Mouse (Mus musculus) kidney, postnatal 10 days (tissue): ENCODE measurements around the gene Otulin.
A peak's percentile ranks its signal among the peaks of the same experiment; 100 is the strongest.

Experiments
- DNase-seq: peaks from one replicate; pipeline ENCODE4 v3.0.0; 2021; ENCODE audit warnings: mixed read lengths

The Otulin gene

GRCm38 (mm10) chr15:27656626-27657025 is 26.1 kb upstream of the Otulin start:
- no peak for DNase-seq

DNA sequence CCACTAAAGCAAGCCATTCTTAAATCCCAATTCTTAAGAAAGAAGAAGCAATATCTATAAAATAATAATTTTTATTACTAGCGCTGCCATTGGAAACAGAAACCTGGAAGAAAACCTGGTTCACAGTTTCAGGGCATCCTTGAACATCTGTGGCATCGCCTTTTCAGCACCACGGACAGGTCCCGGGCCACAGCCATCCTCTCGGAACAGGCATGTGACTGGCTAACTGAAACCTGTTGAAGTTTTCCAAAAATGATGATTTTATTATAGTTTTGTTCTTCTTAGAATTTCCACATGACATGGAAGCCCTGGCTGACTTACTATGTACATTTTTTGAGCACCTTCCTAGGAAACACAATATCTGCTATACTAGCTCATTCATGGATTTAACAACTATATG is 24.5 kb upstream of the Otulin start:
- peak; percentile 81 for DNase-seq

DNA sequence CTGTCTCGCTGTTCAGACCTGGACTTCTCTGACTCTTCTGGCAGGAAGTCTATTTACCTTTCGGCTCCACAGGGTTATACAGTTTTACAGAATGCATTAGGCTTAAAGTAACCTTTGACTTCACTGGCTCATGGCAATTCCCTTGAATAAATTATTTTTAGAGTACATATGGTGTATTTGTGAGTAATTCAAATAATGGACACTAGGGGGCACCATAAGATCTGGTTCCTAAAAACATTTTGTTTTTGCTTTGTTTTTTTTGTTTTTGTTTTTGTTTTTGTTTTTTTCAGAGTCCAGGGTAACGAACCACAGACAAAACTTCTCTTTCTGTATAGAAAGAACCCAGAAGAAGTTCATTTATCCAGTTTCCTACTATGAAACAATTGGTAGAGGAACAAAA is 17.2 kb upstream of the Otulin start:
- no peak for DNase-seq

GRCm38 (mm10) chr15:27646665-27647064 is 16.2 kb upstream of the Otulin start:
- no peak for DNase-seq

- no peak for DNase-seq
Observed at GRCm38 (mm10) chr15:27645250-27645649, 14.8 kb upstream of the Otulin start.

GRCm38 (mm10) chr15:27642895-27643294 is 12.4 kb upstream of the Otulin start:
- peak; percentile 54 for DNase-seq

GRCm38 (mm10) chr15:27641171-27641570 is 10.7 kb upstream of the Otulin start:
- DNase-seq: no peak

DNA sequence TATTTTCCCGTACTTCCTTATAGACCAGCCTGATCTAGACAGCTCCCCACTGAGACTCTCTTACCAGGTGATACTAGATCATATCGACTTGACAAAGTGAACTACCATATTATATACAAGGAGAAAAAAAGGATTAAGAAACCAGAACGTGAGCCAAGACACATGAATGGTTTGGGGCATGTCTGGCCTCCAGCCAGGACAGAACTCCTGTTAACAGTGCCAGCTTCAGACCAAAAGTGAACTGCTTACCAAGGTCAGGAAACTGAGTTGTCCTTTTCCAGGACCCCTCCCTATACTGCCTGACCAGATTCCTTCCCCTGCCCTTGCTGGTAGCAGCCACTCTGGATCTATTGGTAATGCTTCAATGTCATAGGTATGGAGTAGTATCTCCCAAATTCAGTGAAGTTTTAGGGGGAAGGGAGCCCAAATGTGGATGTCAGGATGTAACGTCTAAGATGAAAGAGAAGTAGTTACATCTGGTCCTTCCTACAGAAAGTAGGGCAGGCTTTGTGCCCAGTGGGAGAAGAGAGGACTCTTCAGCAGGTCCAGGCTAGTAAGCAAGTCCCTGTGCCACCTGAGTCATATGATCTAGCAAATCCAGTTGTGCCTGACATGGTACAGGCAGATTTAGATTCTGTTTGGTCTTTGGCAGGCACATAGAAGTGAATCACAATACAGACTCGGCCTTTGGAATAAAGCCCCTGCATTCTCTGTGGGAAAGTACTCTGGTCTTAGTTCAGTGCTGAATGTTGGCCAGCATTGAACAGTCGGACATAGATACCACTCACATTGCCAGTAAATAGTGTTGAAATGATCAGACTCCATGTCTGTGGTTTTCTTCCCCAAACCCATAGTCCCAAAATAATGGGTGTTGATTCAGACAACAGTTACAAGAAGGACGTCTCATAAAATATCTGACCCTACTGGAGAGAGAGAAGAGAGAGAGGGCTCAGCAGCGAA is 3.7 kb upstream of the Otulin start:
- peak; percentile 34 for DNase-seq

- peak; percentile 55 for DNase-seq
Observed at GRCm38 (mm10) chr15:27629800-27630600, 493 bp downstream of the Otulin start.

DNA sequence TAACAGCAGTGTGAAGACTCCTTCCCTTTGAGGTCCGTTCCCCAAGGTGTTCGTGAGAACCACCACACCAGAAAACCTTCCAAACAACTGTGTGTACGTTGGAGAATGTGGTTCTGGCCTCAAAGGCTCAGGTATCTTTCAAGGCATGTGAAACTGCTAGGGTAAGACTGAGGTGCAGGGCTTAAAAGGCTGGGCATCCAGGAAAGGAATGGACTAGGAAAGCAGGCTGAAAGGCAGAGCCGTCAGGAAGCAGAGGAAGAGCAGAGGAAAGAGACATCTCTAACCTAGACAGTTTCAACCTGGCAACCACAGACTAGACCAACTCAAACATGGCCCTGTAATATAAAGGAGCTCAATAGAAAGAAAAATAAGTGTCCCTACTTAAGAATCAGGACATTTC is 1.4 kb downstream of the Otulin start:
- no peak for DNase-seq

DNA sequence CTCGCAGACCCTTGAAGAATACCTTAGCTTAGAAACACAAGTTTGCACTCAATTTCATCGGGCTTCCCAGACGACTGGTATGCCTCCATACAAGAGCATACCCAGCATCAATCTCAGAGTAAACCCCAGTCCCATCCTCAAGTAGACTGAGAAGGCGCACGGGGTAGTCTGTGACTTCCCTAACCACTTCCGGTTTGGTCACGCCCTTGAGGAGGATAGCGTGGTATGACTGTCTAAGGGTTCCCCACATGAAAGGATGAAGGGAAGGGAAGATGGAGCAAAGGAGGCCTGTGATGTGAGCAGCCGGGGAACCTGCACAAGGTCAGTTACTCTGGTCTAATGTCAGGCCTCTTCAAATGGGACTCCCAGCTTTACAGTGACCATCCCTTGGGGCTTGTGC is 2.7 kb downstream of the Otulin start:
- DNase-seq: no peak

- no peak for DNase-seq
Observed at GRCm38 (mm10) chr15:27626314-27626713, 4.2 kb downstream of the Otulin start.

DNA sequence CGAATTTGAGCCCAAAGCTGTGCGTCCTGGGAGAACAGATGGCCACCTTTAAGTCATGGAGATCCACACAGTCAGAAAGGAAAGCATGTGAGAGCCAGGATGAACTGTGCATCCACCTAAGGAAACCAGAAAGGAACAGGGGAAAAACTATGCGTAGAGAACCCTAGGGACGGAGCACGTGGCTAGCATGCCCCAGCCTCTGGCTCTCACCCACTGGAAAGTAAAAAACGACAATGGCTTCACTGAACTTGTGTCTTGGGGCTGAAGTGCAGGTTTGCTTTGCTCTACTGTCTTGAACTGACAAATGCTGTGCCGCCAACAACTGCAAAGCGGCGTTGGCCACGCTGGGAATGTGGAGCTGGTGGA is 4.6 kb downstream of the Otulin start:
- DNase-seq: no peak

DNA sequence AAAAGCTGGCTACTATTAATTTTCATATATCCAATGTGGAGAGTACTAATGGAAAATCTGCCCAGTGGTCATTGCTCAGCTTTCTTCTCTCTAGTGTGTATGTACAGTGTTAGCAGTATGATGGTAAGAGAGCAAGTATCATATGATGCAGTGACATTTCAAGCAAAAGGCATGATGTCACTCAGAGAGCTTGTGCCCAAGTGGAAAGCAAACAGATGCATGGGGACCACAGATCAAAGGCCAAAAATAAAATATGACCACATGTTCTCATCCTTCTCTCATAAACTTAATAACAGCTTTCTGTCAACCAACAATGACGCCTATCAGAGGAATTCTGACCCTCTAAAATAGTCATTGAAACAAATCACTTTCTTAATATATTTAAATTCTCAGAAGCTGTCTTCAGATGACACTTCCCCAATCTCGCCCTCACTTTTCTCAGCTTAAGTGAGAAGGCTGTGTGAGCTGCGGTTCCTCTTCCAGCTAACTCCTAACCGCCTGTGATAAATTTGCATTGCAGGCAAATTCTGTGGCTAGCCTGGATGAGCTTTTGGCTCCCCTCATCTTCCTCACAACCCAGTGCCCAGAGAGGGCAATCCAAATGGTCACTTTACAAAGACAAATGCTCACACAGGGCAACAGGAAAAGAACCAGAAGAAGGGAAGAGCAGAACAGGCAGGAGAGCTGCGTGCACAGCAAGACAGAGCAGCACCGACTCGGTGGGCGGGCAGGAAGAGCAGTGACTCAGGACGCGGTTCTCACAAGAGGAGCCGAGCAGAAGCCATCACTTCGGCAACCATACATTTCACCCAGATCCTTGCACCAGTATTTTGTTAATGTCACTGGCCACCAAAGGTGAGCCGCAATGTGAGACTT is 5.2 kb downstream of the Otulin start:
- DNase-seq: no peak

DNA sequence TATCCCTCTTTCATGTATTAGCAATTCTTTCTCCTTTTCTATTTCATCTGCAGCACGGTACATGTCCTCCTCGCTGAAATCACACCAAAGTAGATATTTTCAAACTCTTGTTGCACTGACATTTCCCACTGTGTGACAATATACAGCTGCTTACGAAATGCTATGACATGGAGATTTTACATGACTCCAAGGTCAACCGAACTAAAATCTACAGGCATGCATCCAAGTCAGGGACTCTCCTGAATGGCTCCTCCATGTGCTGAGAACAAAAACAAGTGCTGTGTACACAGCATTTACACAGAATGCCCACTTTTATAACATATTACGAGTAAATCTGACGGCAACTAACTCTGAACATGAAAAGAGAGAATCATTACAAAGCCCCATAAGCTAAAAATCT is 7.2 kb downstream of the Otulin start:
- DNase-seq: no peak

GRCm38 (mm10) chr15:27620475-27621185 is 9.9 kb downstream of the Otulin start:
- no peak for DNase-seq

GRCm38 (mm10) chr15:27619683-27620082 is 10.8 kb downstream of the Otulin start:
- peak; percentile 49 for DNase-seq

DNA sequence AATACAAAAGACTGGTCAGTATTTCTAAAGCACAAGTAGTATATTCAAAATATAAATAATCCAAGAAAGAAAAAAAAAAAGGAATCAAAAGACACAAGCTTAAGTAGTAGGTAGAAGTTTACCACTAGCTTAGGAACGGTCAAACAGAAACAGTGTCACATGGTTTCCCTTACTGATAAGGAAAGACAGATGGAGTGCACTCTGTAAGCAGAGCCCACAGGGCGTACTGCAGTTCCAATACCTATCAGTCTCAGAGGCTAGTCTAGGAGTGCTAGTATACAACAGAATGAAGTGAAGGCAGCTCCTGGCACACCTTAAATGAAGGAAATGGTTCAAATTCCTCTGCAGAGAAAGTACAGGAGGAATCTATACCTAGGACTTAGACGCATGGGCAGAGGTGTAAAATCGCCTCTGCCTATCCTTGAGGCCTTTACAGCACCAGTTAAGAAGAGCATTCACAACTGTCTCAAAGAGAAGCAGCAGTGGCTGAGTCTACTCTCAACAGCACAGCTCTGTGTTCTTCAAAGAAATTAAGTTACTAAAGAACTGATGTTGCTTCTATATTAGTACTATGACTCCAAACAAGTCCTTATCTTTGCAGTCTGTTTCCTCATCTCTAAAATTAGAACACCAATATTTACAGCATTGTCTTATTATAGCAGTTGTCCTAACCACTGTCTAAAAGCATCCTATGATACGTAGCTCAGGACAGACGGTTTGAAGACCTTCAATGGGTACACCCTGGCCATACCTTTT is 11.5 kb downstream of the Otulin start:
- DNase-seq: no peak

- DNase-seq: no peak
Observed at GRCm38 (mm10) chr15:27617227-27617626, 13.3 kb downstream of the Otulin start.

- no peak for DNase-seq
Observed at GRCm38 (mm10) chr15:27616159-27616558, 14.3 kb downstream of the Otulin start.

DNA sequence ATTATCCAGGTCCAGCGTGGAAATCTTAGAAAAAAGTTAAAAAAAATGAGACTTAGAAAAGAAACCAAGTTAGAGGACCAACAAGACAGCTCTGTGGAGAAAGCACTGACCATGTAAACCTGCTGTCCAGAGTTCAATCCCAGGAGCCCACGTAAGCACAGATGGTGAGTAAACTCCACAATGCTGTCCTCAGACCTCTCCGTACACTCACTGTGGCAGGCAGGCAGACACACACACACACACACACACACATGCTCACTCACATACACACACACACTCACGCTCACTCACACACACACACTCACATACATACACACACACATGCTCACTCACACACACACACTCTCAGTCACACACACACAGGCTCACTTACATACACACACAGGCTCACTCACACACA is 17.2 kb downstream of the Otulin start:
- no peak for DNase-seq
